Mouse (Mus musculus): ENCODE results near the gene Crybg1.

Crybg1 gene

GRCm38 (mm10) chr10:44148337-44149317 lies at the start of gene Crybg1:
Gene Crybg1 (minus strand): TSS chr10:44148853.
- peak; percentile 7 for DNase-seq

- no peak for DNase-seq
Observed at GRCm38 (mm10) chr10:44177365-44177764, 28.7 kb upstream of the Crybg1 start.

GRCm38 (mm10) chr10:44176548-44176947 lies 27.9 kb upstream of the Crybg1 start:
- no peak for DNase-seq

GRCm38 (mm10) chr10:44176120-44176519 lies 27.5 kb upstream of the Crybg1 start:
- no peak for DNase-seq

- DNase-seq: no peak
Observed at GRCm38 (mm10) chr10:44170145-44170544, 21.5 kb upstream of the Crybg1 start.

GRCm38 (mm10) chr10:44167061-44167460 lies 18.4 kb upstream of the Crybg1 start:
- no peak for DNase-seq

GRCm38 (mm10) chr10:44164258-44164975 lies 15.8 kb upstream of the Crybg1 start:
- no peak for DNase-seq

- DNase-seq: no peak
Observed at GRCm38 (mm10) chr10:44163028-44163427, 14.4 kb upstream of the Crybg1 start.

GRCm38 (mm10) chr10:44160150-44160549 lies 11.5 kb upstream of the Crybg1 start:
- DNase-seq: no peak

GRCm38 (mm10) chr10:44157489-44157888 lies 8.8 kb upstream of the Crybg1 start:
- no peak for DNase-seq

GRCm38 (mm10) chr10:44150501-44150900 lies 1.8 kb upstream of the Crybg1 start:
- DNase-seq: no peak

- DNase-seq: no peak
Observed at GRCm38 (mm10) chr10:44143401-44143800, 5.3 kb downstream of the Crybg1 start.

- DNase-seq: no peak
Observed at GRCm38 (mm10) chr10:44138137-44138855, 10.4 kb downstream of the Crybg1 start.

- no peak for DNase-seq
Observed at GRCm38 (mm10) chr10:44126047-44126446, 22.6 kb downstream of the Crybg1 start.

GRCm38 (mm10) chr10:44124400-44124933 lies 24.2 kb downstream of the Crybg1 start:
- DNase-seq: no peak

GRCm38 (mm10) chr10:44118616-44119015 lies 30.0 kb downstream of the Crybg1 start:
- DNase-seq: no peak

- no peak for DNase-seq
Observed at GRCm38 (mm10) chr10:44116796-44117195, 31.9 kb downstream of the Crybg1 start.

- DNase-seq: no peak
Observed at GRCm38 (mm10) chr10:44114611-44115010, 34.0 kb downstream of the Crybg1 start.

GRCm38 (mm10) chr10:44112005-44112675 lies 36.5 kb downstream of the Crybg1 start:
- no peak for DNase-seq

GRCm38 (mm10) chr10:44111168-44111567 lies 37.5 kb downstream of the Crybg1 start:
- no peak for DNase-seq

GRCm38 (mm10) chr10:44110460-44110859 lies 38.2 kb downstream of the Crybg1 start:
- DNase-seq: no peak

GRCm38 (mm10) chr10:44094794-44095193 lies 53.9 kb downstream of the Crybg1 start:
- no peak for DNase-seq
